Comparison of ENCODE assay signal across 8 mouse cellular contexts in genomic region chr8:66861589-66862500, GRCm38 (mm10). TPM values are rescaled to one million over a fixed set of nuclear protein-coding genes. Genes with fewer than 3 reads are reported as not detected.
DNase-seq lines count a peak whose midpoint lies in the region; ATAC-seq and TF ChIP-seq lines count a peak whose summit lies in the region.

No protein-coding gene starts in this region.

- H3K4me3 ChIP-seq in gastrocnemius, adult 2 months, result peak overlapping the region; percentile 70
- peak overlapping the region; percentile 89 for H3K4me3 ChIP-seq in intestine, embryonic 15.5 days (replicated peaks)
- peak overlapping the region; percentile 89 for H3K4me3 ChIP-seq in neural tube, embryonic 13.5 days

- no peaks in the 10 kb centered on the region for H3K9me3 ChIP-seq in intestine, embryonic 15.5 days
- no peaks in the 10 kb centered on the region for H3K9me3 ChIP-seq in neural tube, embryonic 13.5 days

- no peak for DNase-seq in gastrocnemius, adult 2 months
- no peak for DNase-seq in gastrocnemius, adult 18-20 months (ENCODE audit: low spot score)
- peak; percentile 3 for DNase-seq in thymus, postnatal 0 days (ENCODE audit: low spot score)
- DNase-seq in thymus, postnatal 14 days, result no peak
- no peak for DNase-seq in adrenal gland, postnatal 25 days
- no peak for DNase-seq in spleen, postnatal 36 days (ENCODE audit: low spot score in 2 of 2)

- H3K4me2 ChIP-seq in intestine, embryonic 15.5 days (replicated peaks), result peak overlapping the region; percentile 82
- H3K4me2 ChIP-seq in neural tube, embryonic 13.5 days, result peak overlapping the region; percentile 87

- no peak for TF ChIP-seq CTCF in gastrocnemius, adult 2 months (IDR thresholded peaks at IDR 0.05)

- 59% methylated on average over 5 of the region's 5 CpGs for WGBS in intestine, embryonic 15.5 days
- WGBS in neural tube, embryonic 13.5 days, result 59% methylated on average over 5 of the region's 5 CpGs

- no peaks in the 10 kb centered on the region for H3K36me3 ChIP-seq in intestine, embryonic 15.5 days
- peaks cover 3% of the 10 kb centered on the region; the same call in 1 of the 2 replicates for H3K36me3 ChIP-seq in neural tube, embryonic 13.5 days

- H3K9ac ChIP-seq in intestine, embryonic 15.5 days, result 0 out of 2 replicates have a peak overlapping the region, but pooled peaks have one; percentile 74
- H3K9ac ChIP-seq in neural tube, embryonic 13.5 days, result peak overlapping the region; percentile 80

- H3K27ac ChIP-seq in gastrocnemius, adult 2 months, result peak overlapping the region; percentile 79
- no peak overlapping the region for H3K27ac ChIP-seq in intestine, embryonic 15.5 days
- H3K27ac ChIP-seq in neural tube, embryonic 13.5 days (replicated peaks), result no peak overlapping the region

- H3K27me3 ChIP-seq in intestine, embryonic 15.5 days (replicated peaks), result no peaks in the 10 kb centered on the region
- no peaks in the 10 kb centered on the region for H3K27me3 ChIP-seq in neural tube, embryonic 13.5 days

- intact Hi-C loops in gastrocnemius, adult 2 months (cut with DNase I), result no loop called here

- ATAC-seq in intestine, embryonic 15.5 days, result no peak
- ATAC-seq in neural tube, embryonic 13.5 days (ENCODE audit: low read depth), result no peak

- H3K4me1 ChIP-seq in intestine, embryonic 15.5 days (replicated peaks), result peaks cover 9% of the 10 kb centered on the region; the same call in 1 of the 2 replicates
- H3K4me1 ChIP-seq in neural tube, embryonic 13.5 days (replicated peaks), result peaks cover 18% of the 10 kb centered on the region

RNA-seq across cellular contexts. Expression of gene Naf1, which starts 1.8 kb away (rescaled TPM):
- 1 to 10 TPM; 3.3 to 4.6 TPM for total RNA-seq in gastrocnemius, adult 2 months (2021)
- 1 to 10 TPM; 4.5 to 4.9 TPM for total RNA-seq in gastrocnemius, adult 18-20 months (2021)
- 4.6 and 5.0 TPM in 2 replicates for polyA plus RNA-seq in thymus, postnatal 0 days (2015; fragmentation: Nextera tagmentation; extraction: Ambion mirVana)
- polyA plus RNA-seq in intestine, embryonic 15.5 days (2015; fragmentation: Nextera tagmentation; extraction: Ambion mirVana), result 2.9 and 3.4 TPM in 2 replicates
- 1.7 and 2.3 TPM in 2 replicates for polyA plus RNA-seq in neural tube, embryonic 13.5 days (2015; fragmentation: Nextera tagmentation; extraction: Ambion mirVana)
- total RNA-seq in adrenal gland, postnatal 25 days (2021), result 17.9 and 18.4 TPM in 2 replicates
